Mouse (Mus musculus) ES-E14 (cell line): Measurements from ENCODE around the gene Efna4.

Experiments
- CHD2 ChIP-seq: IDR thresholded peaks from 2 replicates; pipeline ENCODE4 v1.6.1; 2014; ENCODE audit warnings: mild to moderate bottlenecking, low read depth, low read length, inconsistent platforms
- HCFC1 ChIP-seq: IDR thresholded peaks from 2 replicates; pipeline ENCODE4 v1.6.1; 2012; ENCODE audit warnings: low read length, inconsistent platforms, borderline replicate concordance; ENCODE audit not compliant: insufficient read depth
- MAFK ChIP-seq: IDR thresholded peaks from 2 replicates; pipeline ENCODE4 v1.6.1; 2014; ENCODE audit warnings: mild to moderate bottlenecking, low read depth, low read length, inconsistent platforms; ENCODE audit not compliant: insufficient read depth
- ZC3H11A ChIP-seq: IDR thresholded peaks from 2 replicates; pipeline ENCODE4 v1.6.1; 2012; ENCODE audit warnings: low read depth, mild to moderate bottlenecking, inconsistent platforms, low read length, borderline replicate concordance
- ZNF384 ChIP-seq: IDR thresholded peaks from 2 replicates; pipeline ENCODE4 v1.6.1; 2012; ENCODE audit warnings: low read depth, low read length, inconsistent platforms

GRCm38 (mm10) chr3:89355512-89355902, 17.7 kb upstream of the Efna4 start:
- TF ChIP-seq CHD2 (no peak), ZC3H11A (no peak), HCFC1 (no peak), MAFK (no peak), ZNF384 (no peak)
